Mouse (Mus musculus) spleen, adult 10 weeks (tissue): Measurements from ENCODE around the gene Qk. TPM values are rescaled to one million over a fixed set of nuclear protein-coding genes. Genes with fewer than 3 reads are reported as not detected.

Experiments used
- polyA plus RNA-seq: library from polyadenylated mRNA; stranded (reverse); fragments of 350-450 nt; fragmentation: Illumina TruSeq; extraction: RNeasy Lipid Tissue Mini Kit (QIAGEN cat#74804); gene quantifications from one replicate; pipeline ENCODE4 v1.2.3, GENCODE M21; 2015; ENCODE audit warnings: low replicate concordance; ENCODE audit not compliant: insufficient read depth

Gene Qk
- polyA plus RNA-seq, result 80.2 TPM

DNA sequence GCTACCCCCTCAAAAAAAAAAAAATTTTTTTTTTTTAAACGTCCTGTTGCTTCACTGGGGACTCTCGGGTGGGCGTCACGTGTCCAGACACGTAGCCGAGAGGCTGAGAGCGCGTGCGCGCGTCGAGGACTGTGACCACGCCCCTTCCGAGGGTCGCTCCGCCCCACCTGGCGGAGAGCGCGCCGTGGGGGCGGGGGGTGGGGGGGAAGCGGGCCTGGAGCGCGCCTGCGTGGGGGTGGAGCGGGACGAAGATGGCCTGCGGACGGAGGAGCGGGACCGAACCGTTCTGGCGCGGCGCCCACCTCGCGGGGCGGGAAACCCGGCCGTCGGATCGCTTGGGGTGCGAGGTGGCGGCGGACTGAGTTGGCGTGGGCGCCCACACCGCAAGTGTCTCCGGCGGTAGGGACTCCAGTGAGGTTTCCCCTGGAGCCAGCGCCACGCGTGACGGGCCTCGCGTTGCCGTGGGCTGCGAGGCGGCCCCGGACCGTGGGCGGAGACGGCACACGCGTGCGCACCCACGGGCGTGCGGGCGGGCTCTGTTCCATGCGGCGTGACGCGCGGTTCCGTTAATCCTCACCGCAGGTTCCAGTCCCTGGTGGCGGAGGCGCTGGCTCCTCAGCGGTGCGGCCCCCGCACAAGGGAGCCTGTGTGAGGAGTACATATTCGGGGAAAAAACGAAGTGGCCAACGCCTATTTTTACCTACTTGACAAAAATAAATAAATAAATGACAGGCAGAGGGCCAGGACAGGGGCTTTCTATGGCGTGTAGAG lies at the start of gene Qk:
Qk (minus strand) TSS at position 170 of the 771 bp plus-strand sequence.

